Mouse (Mus musculus) olfactory bulb, adult 2 months (tissue): ENCODE measurements around the gene Myh3.

Experiments
- CTCF ChIP-seq: fragments of 200-500 bp; IDR thresholded peaks from 2 replicates; pipeline ENCODE4 v1.5.1; 2012; ENCODE audit warnings: low read depth, mild to moderate bottlenecking, low read length, moderate library complexity; ENCODE audit not compliant: insufficient read depth
- POLR2A ChIP-seq: fragments of 200-500 bp; IDR thresholded peaks from 2 replicates; pipeline ENCODE4 v1.6.1; 2012; ENCODE audit warnings: mild to moderate bottlenecking, low read depth, low read length, moderate library complexity; ENCODE audit not compliant: insufficient read depth

DNA sequence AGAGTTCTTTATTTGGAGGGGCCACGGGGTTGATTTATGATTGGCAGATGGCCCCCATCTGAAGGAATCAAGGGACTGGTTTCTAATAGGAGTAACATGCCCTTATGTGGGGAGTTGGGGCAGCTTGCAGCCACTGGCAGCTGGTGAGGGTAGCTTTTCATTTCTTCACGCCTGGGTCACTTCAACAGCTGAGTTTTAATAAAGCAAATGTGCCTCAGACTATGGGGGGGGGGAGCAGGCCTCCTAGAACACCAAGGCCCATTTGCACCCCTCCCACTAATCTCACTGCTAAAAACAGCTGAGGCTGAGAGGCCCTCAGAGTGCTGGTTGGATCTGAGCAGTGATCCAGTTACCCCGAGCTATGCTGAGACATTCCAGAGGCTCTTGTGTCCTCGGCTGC, 27.6 kb downstream of the Myh3 start:
- TF ChIP-seq CTCF (no peak), POLR2A (no peak)
